Mouse (Mus musculus) large intestine, adult 2 months (tissue): ENCODE data around the gene Ncdn. TPM values are rescaled to one million over a fixed set of nuclear protein-coding genes. Genes with fewer than 3 reads are reported as not detected.

Experiments used
- DNase-seq: peaks from one replicate; pipeline ENCODE4 v3.0.0-alpha.2; 2012; ENCODE audit warnings: low read depth, low spot score
- WGBS: fragments of 180-500 bp; shearing (Covaris S2); methylation state at CpG from one replicate; pipeline ENCODE4 v1.1.7; 2018; 5-methylcytosine and 5-hydroxymethylcytosine counted together
- polyA plus RNA-seq: library from polyadenylated mRNA; depleted of rRNA; stranded (reverse); fragments of >200 nt; gene quantifications from 2 replicates; pipeline ENCODE4 v1.2.3, GENCODE M21; 2012; rRNA removed

Gene Ncdn
- polyA plus RNA-seq, 1 experiment = 26.9 TPM

GRCm38 (mm10) chr4:126734700-126735381 is 18.4 kb downstream of the Ncdn start:
- DNase-seq = no peak
- WGBS = 5% methylated on average over 51 of the region's 51 CpGs

- DNase-seq = no peak
- 4% methylated on average over 16 of the region's 16 CpGs for WGBS
Observed at GRCm38 (mm10) chr4:126734001-126734603, 19.1 kb downstream of the Ncdn start.

GRCm38 (mm10) chr4:126732531-126733380 is 20.5 kb downstream of the Ncdn start:
- DNase-seq = no peak
- WGBS = 6% methylated on average over 26 of the region's 26 CpGs

GRCm38 (mm10) chr4:126732111-126732510 is 21.1 kb downstream of the Ncdn start:
- WGBS = 3% methylated on average over 18 of the region's 18 CpGs
- DNase-seq = no peak

GRCm38 (mm10) chr4:126707439-126707826 is 45.8 kb downstream of the Ncdn start:
- 89% methylated on average over 5 of the region's 5 CpGs for WGBS
- DNase-seq = no peak

GRCm38 (mm10) chr4:126706630-126707438 is 46.4 kb downstream of the Ncdn start:
- DNase-seq = no peak
- 84% methylated on average over 12 of the region's 12 CpGs for WGBS

GRCm38 (mm10) chr4:126696908-126697307 is 56.3 kb downstream of the Ncdn start:
- WGBS = 92% methylated on average over 4 of the region's 4 CpGs
- DNase-seq = no peak

Other genes starting within 250 kb of the Ncdn start
- 0.62 and 0.77 TPM in 2 replicates for gene Ago4, start 220.0 kb downstream of the Ncdn start, polyA plus RNA-seq
- gene Clspn, start 196.5 kb downstream of the Ncdn start, polyA plus RNA-seq = 1.8 and 2.4 TPM in 2 replicates
- 3.8 TPM in 2 replicates for gene 5730409E04Rik, start 143.6 kb downstream of the Ncdn start, polyA plus RNA-seq
- gene Psmb2, start 75.8 kb downstream of the Ncdn start, polyA plus RNA-seq = 243 and 268 TPM in 2 replicates
- not detected in 2 replicates for gene Tfap2e, start 17.2 kb downstream of the Ncdn start, polyA plus RNA-seq
- 72.5 and 135 TPM in 2 replicates for gene AU040320, start 106 bp upstream of the Ncdn start, polyA plus RNA-seq
- 1.8 and 2.9 TPM in 2 replicates for gene Zmym4, start 214.7 kb upstream of the Ncdn start, polyA plus RNA-seq